Mouse (Mus musculus): ENCODE data around the gene Sepsecs. TPM values are rescaled to one million over a fixed set of nuclear protein-coding genes. Genes with fewer than 3 reads are reported as not detected.

The Sepsecs gene
- total RNA-seq, 4 experiments from 2014 or later, result 4.7 to 9.0 (median 6.9) TPM

DNA sequence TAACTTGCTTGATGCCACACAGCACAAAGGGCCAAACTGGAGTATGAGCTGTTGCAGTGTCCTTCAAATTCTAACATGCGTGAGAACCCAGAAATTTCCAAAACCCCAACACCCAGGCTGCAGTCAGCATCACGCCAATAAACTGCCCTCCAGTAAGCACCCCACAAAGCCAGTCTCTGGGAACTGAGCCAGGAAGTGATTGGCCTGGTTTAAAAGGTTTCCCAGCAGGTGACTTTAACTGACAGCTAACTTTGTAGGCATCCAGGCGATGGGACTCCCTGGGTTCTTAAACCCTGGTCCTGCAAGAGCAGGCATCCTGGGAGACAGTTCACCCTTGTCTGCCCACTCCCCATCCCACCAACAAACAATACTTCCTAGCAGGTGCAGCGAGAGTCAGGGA is 59.2 kb downstream of the Sepsecs start:
- DNase-seq (ENCODE audit: low spot score), result no peak

DNA sequence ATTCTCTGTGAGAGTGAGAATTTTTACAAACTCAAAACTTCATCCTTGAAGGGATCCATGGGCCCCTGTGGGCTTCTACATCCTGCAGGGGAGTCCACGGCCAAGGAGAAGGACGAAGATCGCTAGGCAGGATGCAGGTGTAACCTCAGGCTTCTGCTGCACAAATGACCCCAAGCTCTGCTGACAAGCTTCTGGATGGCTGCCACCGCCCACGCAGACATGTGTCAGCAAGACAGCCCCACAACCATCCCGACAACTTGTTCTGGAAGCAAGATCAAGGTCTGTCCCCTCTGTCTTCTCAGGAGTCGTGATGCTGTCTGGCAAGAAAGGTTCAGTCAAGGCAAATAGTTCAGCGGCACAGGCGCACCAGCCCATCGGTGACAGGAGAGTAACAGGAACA is 59.8 kb downstream of the Sepsecs start:
- no peak for DNase-seq (ENCODE audit: low spot score)

DNA sequence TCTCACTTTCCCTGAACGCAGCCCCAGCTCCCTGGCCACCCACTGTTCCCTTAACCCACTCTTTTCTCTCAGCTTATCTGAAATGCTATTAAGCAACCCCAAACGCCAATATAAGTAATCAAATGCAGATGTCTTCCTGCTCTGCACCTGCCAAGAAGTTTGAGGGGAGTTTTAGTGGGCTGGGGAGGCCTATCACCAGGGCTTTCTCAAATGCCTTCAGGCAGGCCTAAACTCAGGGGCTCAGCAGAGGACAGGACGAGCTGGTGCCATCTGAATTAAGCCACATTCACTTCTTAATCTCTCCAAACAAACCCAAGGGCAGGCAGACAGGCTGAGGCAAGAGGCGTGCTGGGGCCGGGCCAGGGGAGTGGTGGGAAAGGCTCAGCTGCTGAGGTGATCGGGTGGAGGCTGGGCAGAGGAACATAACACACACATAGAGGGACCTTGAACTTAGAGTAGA is 64.9 kb downstream of the Sepsecs start:
- DNase-seq (ENCODE audit: low spot score), result no peak

DNA sequence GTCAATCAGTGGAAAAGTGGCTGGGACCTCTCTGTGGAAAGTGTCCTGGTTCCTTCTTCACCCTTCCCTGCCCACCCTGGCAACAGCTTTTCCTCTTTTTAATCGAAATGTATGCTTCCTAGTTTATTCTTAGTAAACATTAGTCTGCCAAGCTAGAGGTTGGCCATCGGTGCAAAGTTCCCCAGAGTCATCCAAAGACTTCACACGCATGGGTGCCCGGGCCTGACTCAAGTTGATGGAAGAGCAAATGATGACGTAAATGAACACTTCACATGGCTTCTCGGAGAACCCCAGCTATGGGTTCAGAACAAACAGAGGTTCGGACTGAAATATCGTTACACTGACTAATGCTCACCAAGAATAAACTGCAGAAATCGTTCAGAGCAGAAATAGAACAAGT is 78.9 kb downstream of the Sepsecs start:
- DNase-seq (ENCODE audit: low spot score), result no peak

Other genes starting within 250 kb of the Sepsecs start
- gene Ccdc149, start 198.2 kb downstream of the Sepsecs start, total RNA-seq (2022), result 1 to 10 TPM; 6.4 to 9.6 (median 8.7) TPM
- gene Lgi2, start 103.2 kb downstream of the Sepsecs start, total RNA-seq (2022), result under 1 TPM; 0.47 to 0.97 (median 0.67) TPM
- 1 to 10 TPM; 1.5 to 2.2 (median 1.6) TPM for gene Pi4k2b, start 71.9 kb upstream of the Sepsecs start, total RNA-seq (2022)
- gene Zcchc4, start 105.7 kb upstream of the Sepsecs start, total RNA-seq (2022), result 1 to 10 TPM; 6.0 to 7.5 (median 7.1) TPM
- gene Anapc4, start 164.3 kb upstream of the Sepsecs start, total RNA-seq (2022), result 10 to 100 TPM; 28.5 to 40.0 (median 34.4) TPM

Measured in heart, adult 8-10 months (tissue).